Mouse (Mus musculus) gastrocnemius, postnatal 4 days (tissue): Measurements from ENCODE around the gene Fras1. TPM values are rescaled to one million over a fixed set of nuclear protein-coding genes. Genes with fewer than 3 reads are reported as not detected.

ENCODE experiments used
- DNase-seq, 2 experiments: peaks; one replicate each; pipeline ENCODE4 v3.0.0; 2021 to 2022; ENCODE audit warnings: low spot score in 2 of 2, mixed read lengths in 2 of 2
- total RNA-seq, 2 experiments: library from RNA; stranded (reverse); gene quantifications; 2 replicates each; pipeline ENCODE4 v1.2.3; 2021

Gene Fras1
- total RNA-seq, 2 experiments from 2014 or later = 42.9 to 51.2 TPM

- no peak for DNase-seq
Observed at GRCm38 (mm10) chr5:96554940-96555679, 181.4 kb downstream of the Fras1 start.

- no peak for DNase-seq
Observed at GRCm38 (mm10) chr5:96558049-96558804, 184.5 kb downstream of the Fras1 start.

- no peak for DNase-seq
Observed at GRCm38 (mm10) chr5:96574586-96574985, 200.8 kb downstream of the Fras1 start.

GRCm38 (mm10) chr5:96578705-96579104 lies 204.9 kb downstream of the Fras1 start:
- DNase-seq = no peak

GRCm38 (mm10) chr5:96579938-96580337 lies 206.2 kb downstream of the Fras1 start:
- DNase-seq = no peak

GRCm38 (mm10) chr5:96584730-96585129 lies 211.0 kb downstream of the Fras1 start:
- no peak for DNase-seq

- no peak for DNase-seq
Observed at GRCm38 (mm10) chr5:96590621-96591020, 216.9 kb downstream of the Fras1 start.

- no peak for DNase-seq
Observed at GRCm38 (mm10) chr5:96595793-96596192, 222.0 kb downstream of the Fras1 start.

GRCm38 (mm10) chr5:96603974-96604769 lies 230.4 kb downstream of the Fras1 start:
- DNase-seq = no peak

GRCm38 (mm10) chr5:96608036-96608435 lies 234.3 kb downstream of the Fras1 start:
- DNase-seq = no peak

GRCm38 (mm10) chr5:96608581-96609280 lies 235.0 kb downstream of the Fras1 start:
- DNase-seq = no peak

GRCm38 (mm10) chr5:96612077-96612476 lies 238.3 kb downstream of the Fras1 start:
- no peak for DNase-seq

- DNase-seq = no peak
Observed at GRCm38 (mm10) chr5:96616954-96617646, 243.3 kb downstream of the Fras1 start.

GRCm38 (mm10) chr5:96618008-96618407 lies 244.3 kb downstream of the Fras1 start:
- DNase-seq = no peak

GRCm38 (mm10) chr5:96620209-96620608 lies 246.5 kb downstream of the Fras1 start:
- no peak for DNase-seq

- DNase-seq = no peak
Observed at GRCm38 (mm10) chr5:96620618-96621017, 246.9 kb downstream of the Fras1 start.

GRCm38 (mm10) chr5:96622604-96623352 lies 249.0 kb downstream of the Fras1 start:
- no peak for DNase-seq

- DNase-seq = no peak
Observed at GRCm38 (mm10) chr5:96629851-96630250, 256.1 kb downstream of the Fras1 start.

GRCm38 (mm10) chr5:96635146-96635862 lies 261.5 kb downstream of the Fras1 start:
- DNase-seq = no peak
